ENCODE assay signal across 8 mouse cellular contexts in the genomic region with DNA sequence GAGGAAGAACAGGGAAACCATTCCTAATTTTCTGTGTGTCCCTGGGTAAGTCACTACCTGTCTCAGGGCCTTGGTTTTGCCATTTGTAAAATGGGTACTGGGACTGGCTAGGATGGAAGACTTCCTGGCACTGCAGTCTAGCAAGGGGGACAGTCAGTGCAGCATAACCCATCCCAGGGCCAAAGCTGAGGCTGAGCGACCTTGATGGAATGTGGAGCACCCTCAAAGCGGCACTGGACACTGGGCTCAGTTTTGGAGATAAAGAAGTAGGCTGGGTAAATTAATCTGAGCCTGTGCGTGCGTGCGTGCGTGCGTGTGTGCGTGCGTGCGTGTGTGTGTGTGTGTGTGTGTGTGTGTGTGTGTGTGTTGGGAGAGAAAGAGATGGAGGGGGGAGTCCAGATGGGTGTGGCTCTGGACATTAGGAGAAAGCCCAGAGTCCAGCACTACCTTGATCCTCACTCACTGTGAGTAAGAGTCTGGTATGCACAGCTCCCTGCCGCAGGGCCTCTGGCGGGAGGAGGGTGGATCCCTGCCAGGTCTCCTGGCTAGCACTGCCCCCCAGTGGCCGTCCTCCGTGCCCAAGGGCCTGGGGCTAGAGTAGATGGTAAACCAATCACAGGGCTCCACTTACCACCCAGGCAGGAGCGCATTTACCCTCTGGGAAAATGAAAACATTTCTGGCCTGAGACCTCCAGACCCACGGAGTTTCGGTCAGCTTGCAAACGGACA.
DNase-seq lines count a peak whose midpoint lies in the region; ATAC-seq and TF ChIP-seq lines count a peak whose summit lies in the region.

No protein-coding gene starts in this region.

- DNase-seq in adrenal gland, adult 18-20 months (ENCODE audit: low spot score in 2 of 2) = peak; percentile 80
- DNase-seq in embryonic facial prominence, embryonic 11.5 days (ENCODE audit: low spot score) = peak; percentile 86
- peak; percentile 37 to 53 for DNase-seq in heart, adult 18-20 months
- peak; percentile 45 for DNase-seq in kidney, adult 11 months
- DNase-seq in liver = peak; percentile 77
- DNase-seq in neural tube, embryonic 10.5 days (ENCODE audit: extremely low spot score, low spot score) = peak; percentile 84

- H3K4me1 ChIP-seq in embryonic facial prominence, embryonic 11.5 days (ENCODE audit: control insufficient read depth, insufficient read depth, low read length) = no peaks in the 10 kb centered on the region
- no peaks in the 10 kb centered on the region for H3K4me1 ChIP-seq in testis, adult 2 months (ENCODE audit: control insufficient read depth, insufficient read depth, low read length)

- no peaks in the 10 kb centered on the region for H3K9me3 ChIP-seq in embryonic facial prominence, embryonic 11.5 days (replicated peaks; ENCODE audit: control insufficient read depth, low read length)

- WGBS in embryonic facial prominence, embryonic 11.5 days = 45% methylated on average over 18 of the region's 18 CpGs

- H3K36me3 ChIP-seq in embryonic facial prominence, embryonic 11.5 days (replicated peaks; ENCODE audit: control insufficient read depth, insufficient read depth, low read depth, low read length) = no peaks in the 10 kb centered on the region
- H3K36me3 ChIP-seq in testis, adult 2 months (ENCODE audit: control insufficient read depth, insufficient read depth, low read length) = no peaks in the 10 kb centered on the region

- H3K9ac ChIP-seq in embryonic facial prominence, embryonic 11.5 days (replicated peaks; ENCODE audit: low read length) = no peak overlapping the region

- TF ChIP-seq CTCF in testis, adult 2 months (IDR thresholded peaks at IDR 0.05; ENCODE audit: control insufficient read depth, insufficient read depth, insufficient replicate concordance, low read depth, low read length) = peak; percentile 30; the same call in 1 of the 2 replicates

- peak; percentile 89 for ATAC-seq in embryonic facial prominence, embryonic 11.5 days (replicated peaks; ENCODE audit: insufficient number of reproducible peaks, low FRiP score, low TSS enrichment, low read depth)
- ATAC-seq in erythroblast, adult 5-6 weeks (replicated peaks; ENCODE audit: low FRiP score, poor library complexity, severe bottlenecking) = no peak

- H3K27me3 ChIP-seq in embryonic facial prominence, embryonic 11.5 days (ENCODE audit: control insufficient read depth, insufficient read depth, low read length) = no peaks in the 10 kb centered on the region
- no peaks in the 10 kb centered on the region for H3K27me3 ChIP-seq in testis, adult 2 months (ENCODE audit: control insufficient read depth, insufficient read depth, low read length)

- no peak overlapping the region for H3K4me2 ChIP-seq in embryonic facial prominence, embryonic 11.5 days (ENCODE audit: low read depth, low read length)

- H3K27ac ChIP-seq in embryonic facial prominence, embryonic 11.5 days (replicated peaks; ENCODE audit: low read depth, low read length) = no peak overlapping the region
- no peak overlapping the region for H3K27ac ChIP-seq in testis, adult 2 months (ENCODE audit: control insufficient read depth, insufficient read depth, low read depth, low read length)

- H3K4me3 ChIP-seq in embryonic facial prominence, embryonic 11.5 days (ENCODE audit: low read depth, low read length) = no peak overlapping the region
- H3K4me3 ChIP-seq in testis, adult 2 months (ENCODE audit: control insufficient read depth, low read depth, low read length) = no peak overlapping the region

- no peak for TF ChIP-seq POLR2A in testis, adult 2 months (IDR thresholded peaks at IDR 0.05; ENCODE audit: control insufficient read depth, low read depth, low read length)
